Mouse (Mus musculus) CH12.LX (cell line): Measurements from ENCODE around the gene Utp20. TPM values are rescaled to one million over a fixed set of nuclear protein-coding genes. Genes with fewer than 3 reads are reported as not detected.

Experiments
- DNase-seq: peaks from one replicate; pipeline ENCODE4 v3.0.0-alpha.2; 2013; ENCODE audit errors: extremely low read depth
- H3K27ac ChIP-seq: 2 replicates; pipeline ENCODE4 v1.5.1; 2012; ENCODE audit warnings: low read depth, mild to moderate bottlenecking, control low read depth, moderate library complexity; ENCODE audit not compliant: insufficient read depth
- H3K27me3 ChIP-seq: replicated peaks from 2 replicates; pipeline ENCODE3; 2012; ENCODE audit warnings: inconsistent platforms
- H3K36me3 ChIP-seq, 2 experiments: replicated peaks in 1 of 2; 2 replicates each; pipeline versions ENCODE3 to v1.6.1; 2012; ENCODE audit warnings: inconsistent platforms in 1 of 2, low read length in 1 of 2, mild to moderate bottlenecking in 1 of 2, mixed read lengths in 1 of 2, moderate library complexity in 1 of 2; ENCODE audit not compliant: control insufficient read depth in 1 of 2, insufficient read depth in 1 of 2
- H3K4me1 ChIP-seq, 2 experiments: 2 replicates each; pipeline ENCODE4 v1.6.1; 2012; ENCODE audit warnings: inconsistent platforms in 1 of 2, moderate library complexity in 1 of 2; ENCODE audit not compliant: insufficient read depth in 2 of 2, control insufficient read depth in 1 of 2
- H3K4me2 ChIP-seq: 2 replicates; pipeline ENCODE4 v1.6.1; 2012; ENCODE audit warnings: low read depth, mild to moderate bottlenecking, control low read depth; ENCODE audit not compliant: poor library complexity, insufficient read depth, severe bottlenecking
- H3K4me3 ChIP-seq, 3 experiments: fragments of 150-350 bp in 1 of 3; sonication (generic) in 1 of 3; replicated peaks in 1 of 3; 2 replicates each; pipeline versions ENCODE3 to v1.5.1; 2011 to 2012; ENCODE audit warnings: low read depth in 2 of 3, low read length in 2 of 3, mild to moderate bottlenecking in 2 of 3, moderate library complexity in 2 of 3, control low read depth in 1 of 3, improper control_type of control experiment in 1 of 3, inconsistent platforms in 1 of 3, mixed read lengths in 1 of 3; ENCODE audit not compliant: poor library complexity in 1 of 3
- H3K79me2 ChIP-seq: replicated peaks from 2 replicates; pipeline ENCODE4 v1.6.1; 2012; ENCODE audit warnings: mild to moderate bottlenecking, moderate library complexity; ENCODE audit not compliant: control insufficient read depth, poor library complexity, insufficient read depth, severe bottlenecking; ENCODE audit errors: extremely low read depth
- H3K9ac ChIP-seq: 2 replicates; pipeline ENCODE4 v1.6.1; 2012; ENCODE audit warnings: low read depth, mild to moderate bottlenecking, control low read depth, moderate library complexity; ENCODE audit not compliant: insufficient read depth
- H3K9me3 ChIP-seq: replicated peaks from 2 replicates; pipeline ENCODE3; 2012; ENCODE audit warnings: low read length, inconsistent platforms, mixed read lengths
- BHLHE40 ChIP-seq: IDR thresholded peaks from 2 replicates; pipeline ENCODE4 v1.6.1; 2011; ENCODE audit warnings: mild to moderate bottlenecking, low read depth, low read length, improper control_type of control experiment
- CHD1 ChIP-seq: IDR thresholded peaks from 2 replicates; pipeline ENCODE4 v1.6.1; 2012; ENCODE audit warnings: low read depth, low read length, improper control_type of control experiment, inconsistent platforms
- CHD2 ChIP-seq: IDR thresholded peaks from 2 replicates; pipeline ENCODE4 v1.6.1; 2011; ENCODE audit warnings: low read length, improper control_type of control experiment
- CTCF ChIP-seq, 2 experiments: IDR thresholded peaks in 1 of 2; conservative IDR thresholded peaks in 1 of 2; 2 replicates each; pipeline ENCODE4 v1.5.1; 2011 to 2012; ENCODE audit warnings: low read depth in 2 of 2, low read length in 2 of 2, improper control_type of control experiment in 1 of 2, inconsistent platforms in 1 of 2, mild to moderate bottlenecking in 1 of 2, moderate library complexity in 1 of 2
- E2F4 ChIP-seq: IDR thresholded peaks from 2 replicates; pipeline ENCODE4 v1.6.1; 2011; ENCODE audit warnings: low read depth, low read length, improper control_type of control experiment; ENCODE audit not compliant: insufficient replicate concordance
- ELF1 ChIP-seq: IDR thresholded peaks from 2 replicates; pipeline ENCODE4 v1.6.1; 2014; ENCODE audit warnings: low read depth, mild to moderate bottlenecking, inconsistent platforms, low read length, improper control_type of control experiment
- EP300 ChIP-seq: IDR thresholded peaks from 2 replicates; pipeline ENCODE4 v1.6.1; 2011; ENCODE audit warnings: low read length, improper control_type of control experiment
- GABPA ChIP-seq: IDR thresholded peaks from 2 replicates; pipeline ENCODE4 v1.6.1; 2012; ENCODE audit warnings: low read depth, low read length, improper control_type of control experiment, inconsistent platforms; ENCODE audit not compliant: insufficient replicate concordance
- HCFC1 ChIP-seq: IDR thresholded peaks from 2 replicates; pipeline ENCODE4 v1.6.1; 2012; ENCODE audit warnings: low read depth, mild to moderate bottlenecking, inconsistent platforms, low read length, improper control_type of control experiment
- IRF4 ChIP-seq: IDR thresholded peaks from 2 replicates; pipeline ENCODE4 v1.6.1; 2014; ENCODE audit warnings: low read depth, mild to moderate bottlenecking, inconsistent platforms, low read length, improper control_type of control experiment
- KAT2A ChIP-seq: IDR thresholded peaks from 2 replicates; pipeline ENCODE4 v1.6.1; 2012; ENCODE audit warnings: low read length, improper control_type of control experiment, inconsistent platforms; ENCODE audit not compliant: insufficient replicate concordance
- MAX ChIP-seq: IDR thresholded peaks from 2 replicates; pipeline ENCODE4 v1.6.1; 2011; ENCODE audit warnings: low read length, improper control_type of control experiment
- MEF2A ChIP-seq: IDR thresholded peaks from 2 replicates; pipeline ENCODE4 v1.6.1; 2014; ENCODE audit warnings: low read depth, mild to moderate bottlenecking, inconsistent platforms, low read length, improper control_type of control experiment, borderline replicate concordance
- MXI1 ChIP-seq: IDR thresholded peaks from 2 replicates; pipeline ENCODE4 v1.6.1; 2011; ENCODE audit warnings: mild to moderate bottlenecking, low read depth, low read length, improper control_type of control experiment
- MYC ChIP-seq: IDR thresholded peaks from 2 replicates; pipeline ENCODE4 v1.6.1; 2011; ENCODE audit warnings: low read depth, mild to moderate bottlenecking, improper control_type of control experiment, low read length
- NELFE ChIP-seq: IDR thresholded peaks from 2 replicates; pipeline ENCODE4 v1.6.1; 2011; ENCODE audit warnings: low read depth, low read length, improper control_type of control experiment
- NRF1 ChIP-seq: IDR thresholded peaks from 2 replicates; pipeline ENCODE4 v1.6.1; 2014; ENCODE audit warnings: low read depth, mild to moderate bottlenecking, inconsistent platforms, low read length, improper control_type of control experiment, moderate library complexity
- POLR2A ChIP-seq: IDR thresholded peaks from 2 replicates; pipeline ENCODE4 v1.6.1; 2011; ENCODE audit warnings: low read depth, mild to moderate bottlenecking, improper control_type of control experiment, low read length
- POLR2AphosphoS2 ChIP-seq: IDR thresholded peaks from 2 replicates; pipeline ENCODE4 v1.6.1; 2011; ENCODE audit warnings: low read depth, low read length, improper control_type of control experiment
- SIN3A ChIP-seq: IDR thresholded peaks from 2 replicates; pipeline ENCODE4 v1.6.1; 2012; ENCODE audit warnings: low read length, improper control_type of control experiment, inconsistent platforms
- TBP ChIP-seq: conservative IDR thresholded peaks from 2 replicates; pipeline ENCODE4 v1.6.1; 2011; ENCODE audit warnings: low read depth, low read length, improper control_type of control experiment
- TCF12 ChIP-seq: IDR thresholded peaks from 2 replicates; pipeline ENCODE4 v1.6.1; 2014; ENCODE audit warnings: low read depth, mild to moderate bottlenecking, inconsistent platforms, low read length, improper control_type of control experiment
- UBTF ChIP-seq: IDR thresholded peaks from 2 replicates; pipeline ENCODE4 v1.6.1; 2012; ENCODE audit warnings: low read depth, mild to moderate bottlenecking, inconsistent platforms, low read length, improper control_type of control experiment, moderate library complexity
- USF1 ChIP-seq: IDR thresholded peaks from 2 replicates; pipeline ENCODE4 v1.6.1; 2014; ENCODE audit warnings: low read depth, mild to moderate bottlenecking, inconsistent platforms, low read length, improper control_type of control experiment
- USF2 ChIP-seq: conservative IDR thresholded peaks from 2 replicates; pipeline ENCODE4 v1.6.1; 2011; ENCODE audit warnings: low read depth, low read length, improper control_type of control experiment
- ZMIZ1 ChIP-seq: IDR thresholded peaks from 2 replicates; pipeline ENCODE4 v1.6.1; 2012; ENCODE audit warnings: low read depth, mild to moderate bottlenecking, inconsistent platforms, low read length, improper control_type of control experiment
- dilution Hi-C: fragments of 300-500 bp; cut with MboI; formaldehyde crosslinking; loops from 2 replicates; pipeline ENCODE4 v1.14.3; 2020; ENCODE audit warnings: low sequenced_read_pairs; ENCODE audit not compliant: extremely low pct_unique_long_range_greater_than_20kb, extremely low pct_ligation_motif_present
- in situ Hi-C: fragments of 300-500 bp; cut with MboI; formaldehyde crosslinking; loops from 3 replicates; pipeline ENCODE4 v1.14.3; 2019; ENCODE audit warnings: low sequenced_read_pairs, low pct_ligation_motif_present, low pct_unique_long_range_greater_than_20kb, mixed read lengths
- polyA plus RNA-seq: library from polyadenylated mRNA; unstranded; fragments of >175 nt; gene quantifications from 2 replicates; pipeline ENCODE4 v1.2.1, GENCODE M21; 2012; ENCODE audit warnings: low read depth; ENCODE audit not compliant: insufficient read length
- total RNA-seq, 2 experiments: library from RNA; depleted of rRNA; stranded (reverse); fragments of 300-350 nt in 1 of 2; fragments of >200 nt in 1 of 2; gene quantifications; 2 replicates each; pipeline ENCODE4 v1.2.3; 2012 to 2014

Gene Utp20
- total RNA-seq (2012; rRNA removed) (40.1 and 58.4 TPM in 2 replicates), total RNA-seq (2014; rRNA removed) (43.0 and 44.6 TPM in 2 replicates), polyA plus RNA-seq (60.4 and 70.4 TPM in 2 replicates)

DNA sequence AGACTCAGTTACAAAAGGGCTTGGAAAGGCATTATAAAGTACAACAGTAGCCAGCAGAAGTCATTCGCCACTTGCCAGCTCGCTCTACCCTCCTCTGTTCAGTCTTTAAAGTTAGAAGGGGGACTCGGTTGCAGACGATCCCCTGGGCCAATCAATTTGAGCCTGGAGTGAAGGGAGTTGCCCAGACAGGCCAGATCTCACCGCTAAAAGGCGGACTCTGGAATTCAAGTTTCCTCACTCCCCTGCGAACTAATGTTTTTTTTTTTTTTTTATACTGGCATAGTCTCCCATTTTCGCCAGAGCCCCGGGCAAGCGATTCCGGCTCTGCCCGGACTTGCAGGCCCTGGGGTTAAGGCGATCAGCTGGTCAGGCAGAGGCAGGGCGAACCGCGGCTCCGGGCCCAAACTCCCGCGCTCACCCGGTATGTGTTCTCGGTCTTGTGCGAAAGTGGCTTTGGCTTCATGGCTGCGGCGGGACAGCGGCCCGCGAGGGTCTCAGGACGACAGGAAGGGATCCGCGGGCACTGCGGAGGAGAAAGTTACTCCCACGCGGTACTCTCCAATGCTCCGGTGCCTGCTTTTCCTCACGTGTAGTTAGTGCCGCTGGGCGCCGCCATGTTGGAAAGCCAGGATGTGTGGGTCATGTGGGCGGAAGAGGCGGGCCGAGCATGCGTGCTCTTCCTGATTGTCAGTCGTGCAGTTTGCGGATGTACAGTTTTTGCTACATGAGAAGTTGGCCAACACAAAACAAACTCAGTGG is at the start of gene Utp20:
TSS of gene Utp20 (minus strand) at position 617 of the 759 bp plus-strand sequence.
- peaks cover 17% of the 10 kb centered on the region for H3K79me2 ChIP-seq
- in situ Hi-C loops = no loop called here
- peak within 1 kb of the TSS; percentile 79 to 91 (median 82) for H3K4me3 ChIP-seq
- H3K9ac ChIP-seq = peak within 1 kb of the TSS; percentile 88
- no peak within 1 kb of the TSS for H3K27ac ChIP-seq
- H3K4me1 ChIP-seq = peaks cover 2 to 14% of the 10 kb centered on the region in 2 experiments; a peak in 3 of 4 replicates
- H3K36me3 ChIP-seq = peaks cover 29 to 44% of the 10 kb centered on the region in 2 experiments
- dilution Hi-C loops = no loop called here
- H3K9me3 ChIP-seq = peaks cover 4% of the 10 kb centered on the region
- no peaks in the 10 kb centered on the region for H3K27me3 ChIP-seq
- TF ChIP-seq IRF4 (peak; percentile 30; the same call in 1 of the 2 replicates), TCF12 (peak; percentile 82), MXI1 (peak; percentile 100), EP300 (no peak), MAX (peak; percentile 98), BHLHE40 (peak; percentile 91), TBP (peak; percentile 76), MEF2A (peak; percentile 51; the same call in 1 of the 2 replicates), UBTF (no peak), MYC (peak; percentile 98), USF1 (peak; percentile 94), NELFE (peak; percentile 87), CTCF (conservative IDR thresholded peaks at IDR 0.05 in 1 of 2, IDR thresholded peaks at IDR 0.05 in 1 of 2; ENCODE audit: low read depth in 2 of 2, low read length in 2 of 2) (no peak), CHD1 (0 out of 2 replicates have a peak, but pooled peaks have one; percentile 49), KAT2A (peak; percentile 80; the same call in 1 of the 2 replicates), POLR2AphosphoS2 (0 out of 2 replicates have a peak, but pooled peaks have one; percentile 55), CHD2 (no peak), GABPA (no peak; the same call in 1 of the 2 replicates), HCFC1 (peak; percentile 94), ELF1 (peak; percentile 95), ZMIZ1 (peak; percentile 26; the same call in 1 of the 2 replicates), NRF1 (peak; percentile 86), USF2 (peak; percentile 85), SIN3A (peak; percentile 100), E2F4 (peak; percentile 20; the same call in 1 of the 2 replicates), POLR2A (peak; percentile 79)
- peak; percentile 90 for DNase-seq
- H3K4me2 ChIP-seq = peak within 1 kb of the TSS; percentile 93
